Mouse (Mus musculus) cortical plate, adult 2 months (tissue): Measurements from ENCODE around the gene Ifnz.

Experiments
- CTCF ChIP-seq: fragments of 200-500 bp; IDR thresholded peaks from 2 replicates; pipeline ENCODE4 v1.5.1; 2011; ENCODE audit warnings: mild to moderate bottlenecking, control low read depth, low read length; ENCODE audit not compliant: insufficient read depth; ENCODE audit errors: extremely low read depth
- POLR2A ChIP-seq: fragments of 200-500 bp; IDR thresholded peaks from 2 replicates; pipeline ENCODE4 v1.6.1; 2011; ENCODE audit warnings: mild to moderate bottlenecking, low read length, control low read depth; ENCODE audit not compliant: insufficient read depth; ENCODE audit errors: extremely low read depth

DNA sequence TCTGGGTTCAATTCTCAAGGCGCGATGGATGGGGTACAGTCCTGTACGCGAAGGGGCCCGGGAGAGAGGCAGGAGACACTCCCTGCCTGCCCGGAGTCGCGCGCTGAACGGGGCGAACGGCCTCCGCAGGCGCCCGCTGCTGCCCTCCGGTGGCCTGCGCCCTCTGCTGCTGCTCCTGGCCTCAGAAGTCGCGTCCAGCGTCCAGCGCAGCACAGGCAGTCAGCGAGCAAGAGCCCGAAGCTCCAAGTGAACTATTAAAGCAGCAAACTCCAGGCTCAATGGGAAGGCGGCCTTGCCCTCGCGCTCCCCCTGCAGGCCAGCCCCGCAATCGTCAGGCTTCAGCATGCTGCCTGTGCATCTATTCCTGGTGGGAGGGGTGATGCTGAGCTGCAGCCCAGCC lies 21.5 kb upstream of the Ifnz start:
- TF ChIP-seq CTCF: peak; percentile 2; the same call in 1 of the 2 replicates
- peak; percentile 18; the same call in 1 of the 2 replicates for TF ChIP-seq POLR2A
